Mouse (Mus musculus): ENCODE measurements at regions not wholly inside any gene's neighbourhood (a gene's known extent, or its start where the extent isn't known, plus 50 kb on each side); places are given as distances from the start of the nearest gene placed in this dataset.

DNA sequence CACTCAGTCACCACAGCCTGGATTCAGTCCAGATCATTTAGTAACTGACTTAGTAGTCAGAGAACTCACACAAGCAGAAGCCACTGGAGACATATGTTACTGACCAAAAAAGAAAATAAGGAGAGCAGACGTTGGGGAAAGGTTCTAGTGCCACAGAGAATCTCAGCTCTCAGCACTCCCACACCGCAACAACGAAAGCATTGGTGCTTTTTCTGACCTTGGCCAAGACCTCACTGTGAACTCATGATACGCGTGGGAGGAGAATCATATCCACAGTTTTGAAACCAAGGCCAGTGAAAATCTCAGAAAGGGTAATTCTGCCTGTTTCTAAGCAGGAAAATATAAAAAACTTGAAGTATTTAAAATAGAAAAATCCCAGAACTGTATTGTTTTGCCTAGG lies 591.0 kb downstream of the Hs3st4 start:
- TF ChIP-seq POLR2A (IDR thresholded peaks at IDR 0.05; ENCODE audit: borderline replicate concordance, extremely low read depth, low read depth, low read length) = no peak
- no peak for TF ChIP-seq CTCF (IDR thresholded peaks at IDR 0.05; ENCODE audit: insufficient read depth, low read length)
